Mouse (Mus musculus): Measurements from ENCODE around the gene Rcl1. TPM values are rescaled to one million over a fixed set of nuclear protein-coding genes. Genes with fewer than 3 reads are reported as not detected.

Gene Rcl1
- polyA plus RNA-seq, 1 experiment: 14.4 TPM

- 95% methylated on average over 13 of the region's 13 CpGs for WGBS
- Histone ChIP-seq H3K27ac (ENCODE audit: control insufficient read depth, insufficient read depth, low read length) (no peak overlapping the region), H3K36me3 (ENCODE audit: control insufficient read depth, insufficient read depth, low read length) (no peaks in the 10 kb centered on the region; the same call in 1 of the 2 replicates), H3K4me1 (replicated peaks; ENCODE audit: control insufficient read depth, insufficient read depth, low read length) (no peaks in the 10 kb centered on the region), H3K4me3 (ENCODE audit: control insufficient read depth, insufficient read depth, low read length) (no peak overlapping the region), H3K27me3 (ENCODE audit: control insufficient read depth, insufficient read depth, low read length) (no peaks in the 10 kb centered on the region)
- no peak for DNase-seq
- TF ChIP-seq POLR2A (IDR thresholded peaks at IDR 0.05; ENCODE audit: control insufficient read depth, extremely low read depth, insufficient read depth, low read length, poor library complexity): no peak
- no peak for TF ChIP-seq CTCF (IDR thresholded peaks at IDR 0.05; ENCODE audit: borderline replicate concordance, control insufficient read depth, extremely low read depth, insufficient read depth, low read length, poor library complexity)
Measured at GRCm38 (mm10) chr19:29118196-29118595, 17.0 kb downstream of the Rcl1 start.

GRCm38 (mm10) chr19:29120311-29120710 lies 19.1 kb downstream of the Rcl1 start:
- DNase-seq: no peak
- TF ChIP-seq CTCF (IDR thresholded peaks at IDR 0.05; ENCODE audit: borderline replicate concordance, control insufficient read depth, extremely low read depth, insufficient read depth, low read length, poor library complexity) (no peak), POLR2A (IDR thresholded peaks at IDR 0.05; ENCODE audit: control insufficient read depth, extremely low read depth, insufficient read depth, low read length, poor library complexity) (no peak)
- no peaks in the 10 kb centered on the region for H3K27me3 ChIP-seq (ENCODE audit: control insufficient read depth, insufficient read depth, low read length)
- H3K4me3 ChIP-seq (ENCODE audit: control insufficient read depth, insufficient read depth, low read length): no peak overlapping the region
- 93% methylated on average over 6 of the region's 6 CpGs for WGBS
- H3K27ac ChIP-seq (ENCODE audit: control insufficient read depth, insufficient read depth, low read length): no peak overlapping the region
- H3K36me3 ChIP-seq (ENCODE audit: control insufficient read depth, insufficient read depth, low read length): no peaks in the 10 kb centered on the region; the same call in 1 of the 2 replicates
- H3K4me1 ChIP-seq (replicated peaks; ENCODE audit: control insufficient read depth, insufficient read depth, low read length): no peaks in the 10 kb centered on the region

GRCm38 (mm10) chr19:29121394-29121793 lies 20.2 kb downstream of the Rcl1 start:
- no peak for TF ChIP-seq POLR2A (IDR thresholded peaks at IDR 0.05; ENCODE audit: control insufficient read depth, extremely low read depth, insufficient read depth, low read length, poor library complexity)
- TF ChIP-seq CTCF (IDR thresholded peaks at IDR 0.05; ENCODE audit: borderline replicate concordance, control insufficient read depth, extremely low read depth, insufficient read depth, low read length, poor library complexity): no peak
- WGBS: 97% methylated on average over 9 of the region's 9 CpGs
- Histone ChIP-seq H3K27ac (ENCODE audit: control insufficient read depth, insufficient read depth, low read length) (no peak overlapping the region), H3K4me3 (ENCODE audit: control insufficient read depth, insufficient read depth, low read length) (no peak overlapping the region), H3K4me1 (replicated peaks; ENCODE audit: control insufficient read depth, insufficient read depth, low read length) (no peaks in the 10 kb centered on the region), H3K27me3 (ENCODE audit: control insufficient read depth, insufficient read depth, low read length) (no peaks in the 10 kb centered on the region), H3K36me3 (ENCODE audit: control insufficient read depth, insufficient read depth, low read length) (no peaks in the 10 kb centered on the region; the same call in 1 of the 2 replicates)
- no peak for DNase-seq

GRCm38 (mm10) chr19:29124886-29125585 lies 23.9 kb downstream of the Rcl1 start:
- Histone ChIP-seq H3K27ac (ENCODE audit: control insufficient read depth, insufficient read depth, low read length) (no peak overlapping the region), H3K4me3 (ENCODE audit: control insufficient read depth, insufficient read depth, low read length) (no peak overlapping the region), H3K27me3 (ENCODE audit: control insufficient read depth, insufficient read depth, low read length) (no peaks in the 10 kb centered on the region), H3K36me3 (ENCODE audit: control insufficient read depth, insufficient read depth, low read length) (peaks cover 5% of the 10 kb centered on the region; the same call in 1 of the 2 replicates), H3K4me1 (replicated peaks; ENCODE audit: control insufficient read depth, insufficient read depth, low read length) (no peaks in the 10 kb centered on the region)
- WGBS: 98% methylated on average over 13 of the region's 13 CpGs
- TF ChIP-seq CTCF (IDR thresholded peaks at IDR 0.05; ENCODE audit: borderline replicate concordance, control insufficient read depth, extremely low read depth, insufficient read depth, low read length, poor library complexity) (no peak), POLR2A (IDR thresholded peaks at IDR 0.05; ENCODE audit: control insufficient read depth, extremely low read depth, insufficient read depth, low read length, poor library complexity) (no peak)
- no peak for DNase-seq

GRCm38 (mm10) chr19:29126347-29127015 lies 25.3 kb downstream of the Rcl1 start:
- no peak overlapping the region for H3K27ac ChIP-seq (ENCODE audit: control insufficient read depth, insufficient read depth, low read length)
- no peak overlapping the region for H3K4me3 ChIP-seq (ENCODE audit: control insufficient read depth, insufficient read depth, low read length)
- H3K36me3 ChIP-seq (ENCODE audit: control insufficient read depth, insufficient read depth, low read length): peaks cover 5% of the 10 kb centered on the region; the same call in 1 of the 2 replicates
- H3K27me3 ChIP-seq (ENCODE audit: control insufficient read depth, insufficient read depth, low read length): no peaks in the 10 kb centered on the region
- no peaks in the 10 kb centered on the region for H3K4me1 ChIP-seq (replicated peaks; ENCODE audit: control insufficient read depth, insufficient read depth, low read length)
- WGBS: 97% methylated on average over 12 of the region's 12 CpGs
- TF ChIP-seq CTCF (IDR thresholded peaks at IDR 0.05; ENCODE audit: borderline replicate concordance, control insufficient read depth, extremely low read depth, insufficient read depth, low read length, poor library complexity): no peak
- TF ChIP-seq POLR2A (IDR thresholded peaks at IDR 0.05; ENCODE audit: control insufficient read depth, extremely low read depth, insufficient read depth, low read length, poor library complexity): no peak
- no peak for DNase-seq

GRCm38 (mm10) chr19:29127331-29127730 lies 26.2 kb downstream of the Rcl1 start:
- 92% methylated on average over 6 of the region's 6 CpGs for WGBS
- DNase-seq: no peak
- Histone ChIP-seq H3K36me3 (ENCODE audit: control insufficient read depth, insufficient read depth, low read length) (peaks cover 5% of the 10 kb centered on the region; the same call in 1 of the 2 replicates), H3K4me1 (replicated peaks; ENCODE audit: control insufficient read depth, insufficient read depth, low read length) (no peaks in the 10 kb centered on the region), H3K4me3 (ENCODE audit: control insufficient read depth, insufficient read depth, low read length) (no peak overlapping the region), H3K27ac (ENCODE audit: control insufficient read depth, insufficient read depth, low read length) (no peak overlapping the region), H3K27me3 (ENCODE audit: control insufficient read depth, insufficient read depth, low read length) (no peaks in the 10 kb centered on the region)
- TF ChIP-seq CTCF (IDR thresholded peaks at IDR 0.05; ENCODE audit: borderline replicate concordance, control insufficient read depth, extremely low read depth, insufficient read depth, low read length, poor library complexity) (no peak), POLR2A (IDR thresholded peaks at IDR 0.05; ENCODE audit: control insufficient read depth, extremely low read depth, insufficient read depth, low read length, poor library complexity) (no peak)

All from thymus, adult 2 months (tissue).